Mouse (Mus musculus) forebrain, embryonic 12.5 days (tissue): ENCODE measurements around the gene Shroom3. TPM values are rescaled to one million over a fixed set of nuclear protein-coding genes. Genes with fewer than 3 reads are reported as not detected.

Experiments
- ATAC-seq: fragments of 200-750 bp; cut with Nextera tagmentation; 2 replicates; pipeline ENCODE4 v1.8.0; 2017; ENCODE audit warnings: moderate TSS enrichment; ENCODE audit not compliant: low FRiP score
- H3K27ac ChIP-seq: fragments of 300-500 bp; sonication (generic); 2 replicates; pipeline ENCODE4 v1.5.1; 2016; ENCODE audit warnings: mild to moderate bottlenecking
- H3K27me3 ChIP-seq: fragments of 300-500 bp; sonication (generic); 2 replicates; pipeline ENCODE4 v1.6.1; 2016; ENCODE audit warnings: mild to moderate bottlenecking
- H3K36me3 ChIP-seq: fragments of 300-500 bp; sonication (generic); replicated peaks from 2 replicates; pipeline ENCODE4 v1.6.1; 2016; ENCODE audit warnings: mild to moderate bottlenecking
- H3K4me1 ChIP-seq: fragments of 300-500 bp; sonication (generic); 2 replicates; pipeline ENCODE4 v1.6.1; 2016
- H3K4me2 ChIP-seq: fragments of 300-500 bp; sonication (generic); 2 replicates; pipeline ENCODE4 v1.6.1; 2016; ENCODE audit warnings: mild to moderate bottlenecking, moderate library complexity
- H3K4me3 ChIP-seq: fragments of 300-500 bp; sonication (generic); replicated peaks from 2 replicates; pipeline ENCODE4 v1.5.1; 2016; ENCODE audit warnings: mild to moderate bottlenecking
- H3K9ac ChIP-seq: fragments of 300-500 bp; sonication (generic); 2 replicates; pipeline ENCODE4 v1.6.1; 2016; ENCODE audit warnings: mild to moderate bottlenecking
- H3K9me3 ChIP-seq: fragments of 300-500 bp; sonication (generic); 2 replicates; pipeline ENCODE4 v1.6.1; 2016
- WGBS: fragments of 180-500 bp; shearing (Covaris S2); methylation state at CpG from one replicate; pipeline ENCODE4 v1.1.7; 2016; 5-methylcytosine and 5-hydroxymethylcytosine counted together
- polyA plus RNA-seq: library from polyadenylated mRNA; unstranded; fragments of >200 nt; fragmentation: Nextera tagmentation; extraction: Ambion mirVana; gene quantifications from 2 replicates; pipeline ENCODE4 v1.2.1, GENCODE M21; 2016

The Shroom3 gene
- polyA plus RNA-seq, 1 experiment from 2014 or later: 6.6 TPM

GRCm38 (mm10) chr5:92959287-92959686, 276.1 kb downstream of the Shroom3 start:
- WGBS: 88% methylated on average over 10 of the region's 10 CpGs
- Histone ChIP-seq H3K27ac (no peak overlapping the region), H3K4me1 (no peaks in the 10 kb centered on the region), H3K4me3 (no peak overlapping the region), H3K9me3 (no peaks in the 10 kb centered on the region), H3K9ac (no peak overlapping the region), H3K27me3 (no peaks in the 10 kb centered on the region), H3K4me2 (no peak overlapping the region), H3K36me3 (peaks cover 47% of the 10 kb centered on the region)
- ATAC-seq: no peak

- Histone ChIP-seq H3K36me3 (peaks cover 52% of the 10 kb centered on the region), H3K4me2 (no peak overlapping the region), H3K4me3 (no peak overlapping the region), H3K9me3 (no peaks in the 10 kb centered on the region), H3K9ac (no peak overlapping the region), H3K27ac (no peak overlapping the region), H3K27me3 (no peaks in the 10 kb centered on the region), H3K4me1 (no peaks in the 10 kb centered on the region)
- 83% methylated on average over 9 of the region's 9 CpGs for WGBS
- no peak for ATAC-seq
Observed at GRCm38 (mm10) chr5:92959708-92960107, 276.5 kb downstream of the Shroom3 start.

- WGBS: 67% methylated on average over 11 of the region's 11 CpGs
Observed at GRCm38 (mm10) chr5:92961353-92961752, 278.1 kb downstream of the Shroom3 start.

GRCm38 (mm10) chr5:92961770-92962231, 278.6 kb downstream of the Shroom3 start:
- H3K4me2 ChIP-seq: no peak overlapping the region
- H3K4me3 ChIP-seq: no peak overlapping the region
- no peak overlapping the region for H3K27ac ChIP-seq
- no peaks in the 10 kb centered on the region for H3K9me3 ChIP-seq
- H3K9ac ChIP-seq: no peak overlapping the region
- ATAC-seq: no peak
- WGBS: 79% methylated on average over 7 of the region's 7 CpGs
- no peaks in the 10 kb centered on the region for H3K4me1 ChIP-seq
- no peaks in the 10 kb centered on the region for H3K27me3 ChIP-seq
- H3K36me3 ChIP-seq: peaks cover 55% of the 10 kb centered on the region

More at GRCm38 (mm10) chr5:92961353-92961752, 278.1 kb downstream of the Shroom3 start:
- Histone ChIP-seq H3K4me3 (no peak overlapping the region), H3K27ac (no peak overlapping the region), H3K4me2 (no peak overlapping the region), H3K9me3 (no peaks in the 10 kb centered on the region), H3K36me3 (peaks cover 55% of the 10 kb centered on the region), H3K27me3 (no peaks in the 10 kb centered on the region), H3K9ac (no peak overlapping the region), H3K4me1 (no peaks in the 10 kb centered on the region)
- no peak for ATAC-seq

GRCm38 (mm10) chr5:92964691-92965090, 281.5 kb downstream of the Shroom3 start:
- Histone ChIP-seq H3K4me2 (no peak overlapping the region), H3K27ac (no peak overlapping the region), H3K9me3 (no peaks in the 10 kb centered on the region), H3K27me3 (no peaks in the 10 kb centered on the region), H3K4me3 (no peak overlapping the region), H3K9ac (no peak overlapping the region), H3K36me3 (peaks cover 51% of the 10 kb centered on the region), H3K4me1 (no peaks in the 10 kb centered on the region)
- 88% methylated on average over 13 of the region's 13 CpGs for WGBS
- ATAC-seq: no peak

- WGBS: 83% methylated on average over 9 of the region's 9 CpGs
- Histone ChIP-seq H3K27me3 (no peaks in the 10 kb centered on the region), H3K9ac (no peak overlapping the region)
Observed at GRCm38 (mm10) chr5:92967143-92967542, 283.9 kb downstream of the Shroom3 start.

GRCm38 (mm10) chr5:92967906-92968305, 284.7 kb downstream of the Shroom3 start:
- no peak overlapping the region for H3K4me3 ChIP-seq
- H3K36me3 ChIP-seq: peaks cover 38% of the 10 kb centered on the region
- no peak for ATAC-seq
- H3K4me1 ChIP-seq: no peaks in the 10 kb centered on the region
- H3K4me2 ChIP-seq: no peak overlapping the region
- H3K27ac ChIP-seq: no peak overlapping the region
- H3K27me3 ChIP-seq: no peaks in the 10 kb centered on the region
- H3K9ac ChIP-seq: no peak overlapping the region
- WGBS: 86% methylated on average over 3 of the region's 3 CpGs
- no peaks in the 10 kb centered on the region for H3K9me3 ChIP-seq

More at GRCm38 (mm10) chr5:92967143-92967542, 283.9 kb downstream of the Shroom3 start:
- ATAC-seq: no peak
- Histone ChIP-seq H3K4me3 (no peak overlapping the region), H3K4me1 (no peaks in the 10 kb centered on the region), H3K27ac (no peak overlapping the region), H3K36me3 (peaks cover 45% of the 10 kb centered on the region), H3K4me2 (no peak overlapping the region), H3K9me3 (no peaks in the 10 kb centered on the region)

GRCm38 (mm10) chr5:92969443-92969842, 286.2 kb downstream of the Shroom3 start:
- Histone ChIP-seq H3K4me2 (no peak overlapping the region), H3K9me3 (no peaks in the 10 kb centered on the region), H3K4me1 (no peaks in the 10 kb centered on the region), H3K27me3 (no peaks in the 10 kb centered on the region), H3K4me3 (no peak overlapping the region), H3K9ac (no peak overlapping the region), H3K27ac (no peak overlapping the region), H3K36me3 (peaks cover 25% of the 10 kb centered on the region)
- no peak for ATAC-seq
- 84% methylated on average over 8 of the region's 8 CpGs for WGBS

- Histone ChIP-seq H3K4me1 (no peaks in the 10 kb centered on the region), H3K27me3 (no peaks in the 10 kb centered on the region), H3K4me3 (no peak overlapping the region), H3K9ac (no peak overlapping the region), H3K36me3 (peaks cover 20% of the 10 kb centered on the region), H3K9me3 (no peaks in the 10 kb centered on the region), H3K4me2 (no peak overlapping the region), H3K27ac (no peak overlapping the region)
- no peak for ATAC-seq
- 76% methylated on average over 2 of the region's 2 CpGs for WGBS
Observed at GRCm38 (mm10) chr5:92969926-92970325, 286.7 kb downstream of the Shroom3 start.

- WGBS: 29% methylated on average over 7 of the region's 7 CpGs
- Histone ChIP-seq H3K4me3 (no peak overlapping the region), H3K27ac (no peak overlapping the region), H3K4me1 (no peaks in the 10 kb centered on the region), H3K9ac (no peak overlapping the region), H3K36me3 (peaks cover 15% of the 10 kb centered on the region), H3K9me3 (no peaks in the 10 kb centered on the region), H3K4me2 (no peak overlapping the region), H3K27me3 (no peaks in the 10 kb centered on the region)
- ATAC-seq: no peak
Observed at GRCm38 (mm10) chr5:92970480-92970879, 287.2 kb downstream of the Shroom3 start.

GRCm38 (mm10) chr5:92980393-92980792, 297.2 kb downstream of the Shroom3 start:
- no peaks in the 10 kb centered on the region for H3K27me3 ChIP-seq
- WGBS: 90% methylated on average over 6 of the region's 6 CpGs
- H3K27ac ChIP-seq: no peak overlapping the region
- no peak for ATAC-seq
- H3K36me3 ChIP-seq: no peaks in the 10 kb centered on the region
- no peak overlapping the region for H3K4me3 ChIP-seq
- no peaks in the 10 kb centered on the region for H3K9me3 ChIP-seq
- no peak overlapping the region for H3K4me2 ChIP-seq
- no peak overlapping the region for H3K9ac ChIP-seq
- H3K4me1 ChIP-seq: no peaks in the 10 kb centered on the region

GRCm38 (mm10) chr5:92980862-92981261, 297.6 kb downstream of the Shroom3 start:
- H3K9ac ChIP-seq: no peak overlapping the region
- no peaks in the 10 kb centered on the region for H3K27me3 ChIP-seq
- no peak overlapping the region for H3K27ac ChIP-seq
- no peaks in the 10 kb centered on the region for H3K4me1 ChIP-seq
- no peaks in the 10 kb centered on the region for H3K36me3 ChIP-seq
- no peaks in the 10 kb centered on the region for H3K9me3 ChIP-seq
- H3K4me2 ChIP-seq: no peak overlapping the region
- no peak overlapping the region for H3K4me3 ChIP-seq
- 81% methylated on average over 2 of the region's 2 CpGs for WGBS
- ATAC-seq: no peak

- Histone ChIP-seq H3K27ac (no peak overlapping the region), H3K4me1 (no peaks in the 10 kb centered on the region), H3K4me3 (no peak overlapping the region), H3K9ac (no peak overlapping the region), H3K4me2 (no peak overlapping the region), H3K9me3 (no peaks in the 10 kb centered on the region), H3K27me3 (no peaks in the 10 kb centered on the region), H3K36me3 (no peaks in the 10 kb centered on the region)
- ATAC-seq: no peak
Observed at GRCm38 (mm10) chr5:92982673-92983072, 299.4 kb downstream of the Shroom3 start.
